Mouse (Mus musculus): Measurements from ENCODE around the gene Trak1.

The Trak1 gene

DNA sequence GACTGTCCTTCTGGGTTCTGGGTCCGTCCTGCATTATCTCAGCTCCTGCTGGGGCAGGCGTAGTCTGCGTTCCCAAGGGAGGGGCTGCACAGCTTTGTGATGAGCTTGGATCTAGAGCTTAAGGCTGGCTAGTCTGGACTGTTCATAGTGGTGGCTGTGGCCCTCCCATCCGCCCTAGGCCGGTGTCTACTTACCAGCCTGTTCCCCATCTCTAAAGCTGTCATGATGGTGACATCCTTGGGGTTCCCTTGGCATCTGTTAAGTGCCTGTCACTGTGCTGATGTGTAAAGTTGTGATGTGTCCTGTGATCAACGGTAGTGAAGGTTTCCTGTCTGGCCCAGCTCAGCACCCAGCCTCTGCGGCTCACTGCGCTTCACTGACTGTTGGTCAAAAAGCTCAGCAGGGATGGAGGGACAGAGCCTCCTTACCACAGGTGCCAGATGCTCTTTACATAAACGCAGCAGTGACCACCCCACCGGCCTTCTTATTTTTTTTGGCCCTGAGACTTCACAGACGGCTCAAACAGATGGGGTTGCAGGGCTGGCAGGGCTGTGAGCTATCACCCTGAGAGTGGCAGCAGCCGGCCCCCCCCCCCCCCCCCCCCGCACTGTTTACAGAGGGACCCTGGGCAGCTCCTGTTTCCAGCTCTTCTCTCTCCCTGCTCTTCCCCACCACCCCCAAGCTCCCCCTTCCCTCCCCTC lies 74.8 kb downstream of the Trak1 start:
- in situ Hi-C loops (cut with MboI, MseI): no loop called here

DNA sequence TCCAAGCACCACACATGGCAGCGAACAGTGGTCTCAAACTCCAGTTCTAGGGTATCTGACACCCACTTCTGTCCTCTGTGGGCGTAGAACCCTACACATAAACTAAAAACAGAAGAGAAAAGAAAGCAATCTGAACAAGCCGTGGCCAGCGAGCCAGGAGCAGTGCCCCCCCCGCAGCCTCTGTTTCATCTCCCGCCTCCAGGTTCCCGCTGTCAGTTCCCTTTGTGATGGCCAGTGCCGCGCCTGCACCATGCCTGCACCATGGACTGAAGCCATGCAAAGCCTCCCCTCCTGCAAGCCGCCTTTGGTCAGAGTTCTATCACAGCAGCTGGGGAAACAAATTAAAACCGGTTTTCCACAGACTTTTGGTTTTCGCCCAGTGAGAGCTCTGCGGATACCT lies 75.8 kb downstream of the Trak1 start:
- in situ Hi-C loops (cut with MboI, MseI): no loop called here

- in situ Hi-C loops (cut with MboI, MseI): no loop called here
Observed at GRCm38 (mm10) chr9:121373512-121373911, 76.2 kb downstream of the Trak1 start.

DNA sequence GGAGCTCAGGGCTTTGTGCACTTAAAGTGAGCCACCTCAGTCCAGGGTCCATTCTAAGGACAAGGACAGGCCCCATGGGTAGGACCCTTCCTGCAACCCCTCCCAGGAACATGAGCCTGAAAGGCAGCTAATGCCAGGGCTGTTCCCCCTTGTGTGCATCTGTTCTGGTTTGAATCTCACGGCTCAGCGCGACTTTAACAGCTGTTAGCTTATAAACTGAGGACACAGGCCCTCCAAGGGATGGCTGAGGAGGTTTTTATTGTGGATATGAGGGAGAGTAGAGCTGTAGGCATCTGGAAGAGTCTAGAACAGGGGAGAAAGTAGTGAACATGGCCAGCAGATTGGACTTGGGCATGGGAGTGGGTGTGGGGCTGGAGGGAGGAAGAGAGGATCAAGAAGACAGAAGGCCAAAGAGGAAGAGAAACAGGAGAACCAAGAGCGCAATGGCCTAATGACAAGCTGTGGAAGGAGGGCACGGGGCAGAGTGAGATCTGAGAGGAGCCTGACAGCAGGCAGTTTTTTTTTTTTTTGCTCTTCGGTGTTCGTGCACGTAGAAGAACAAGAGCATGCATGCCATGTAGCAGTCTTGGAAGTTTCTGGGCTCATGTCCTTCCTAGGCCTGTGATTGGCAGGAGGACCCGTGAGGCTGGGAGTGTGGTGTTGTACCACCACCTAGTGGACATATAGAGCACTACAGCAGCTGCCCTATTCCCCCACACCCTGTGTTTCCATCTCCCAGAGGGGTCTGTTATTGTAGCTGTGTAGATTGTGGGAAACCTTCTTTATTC lies 77.0 kb downstream of the Trak1 start:
- in situ Hi-C loops (cut with MboI, MseI): no loop called here

DNA sequence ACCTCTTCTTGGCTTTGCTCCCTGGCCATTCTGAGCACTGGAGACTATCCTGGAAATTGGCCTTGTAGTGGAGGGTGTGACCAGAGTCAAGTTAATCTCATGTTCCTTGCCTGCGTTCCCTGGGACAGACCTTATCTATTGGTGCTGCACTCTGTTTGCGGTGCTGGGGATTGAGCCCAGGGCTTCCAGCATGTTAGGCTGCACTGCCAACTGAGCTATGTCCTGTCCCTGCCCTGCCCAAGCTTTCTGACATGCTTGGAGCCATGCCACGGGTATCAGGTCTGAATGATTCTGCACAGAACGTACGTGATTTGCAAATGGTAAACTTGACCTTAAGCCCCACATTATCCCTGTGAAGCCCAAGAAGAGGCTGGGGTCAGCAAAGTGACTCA lies 77.6 kb downstream of the Trak1 start:
- in situ Hi-C loops (cut with MboI, MseI): no loop called here

- in situ Hi-C loops (cut with MboI, MseI): no loop called here
Observed at GRCm38 (mm10) chr9:121376094-121376493, 78.8 kb downstream of the Trak1 start.

- in situ Hi-C loops (cut with MboI, MseI): loop anchor here (10.0 kb wide), 2 partner anchors 214 to 376 kb away; no protein-coding TSS in a partner anchor
Observed at GRCm38 (mm10) chr9:121380310-121380920, 83.1 kb downstream of the Trak1 start.

DNA sequence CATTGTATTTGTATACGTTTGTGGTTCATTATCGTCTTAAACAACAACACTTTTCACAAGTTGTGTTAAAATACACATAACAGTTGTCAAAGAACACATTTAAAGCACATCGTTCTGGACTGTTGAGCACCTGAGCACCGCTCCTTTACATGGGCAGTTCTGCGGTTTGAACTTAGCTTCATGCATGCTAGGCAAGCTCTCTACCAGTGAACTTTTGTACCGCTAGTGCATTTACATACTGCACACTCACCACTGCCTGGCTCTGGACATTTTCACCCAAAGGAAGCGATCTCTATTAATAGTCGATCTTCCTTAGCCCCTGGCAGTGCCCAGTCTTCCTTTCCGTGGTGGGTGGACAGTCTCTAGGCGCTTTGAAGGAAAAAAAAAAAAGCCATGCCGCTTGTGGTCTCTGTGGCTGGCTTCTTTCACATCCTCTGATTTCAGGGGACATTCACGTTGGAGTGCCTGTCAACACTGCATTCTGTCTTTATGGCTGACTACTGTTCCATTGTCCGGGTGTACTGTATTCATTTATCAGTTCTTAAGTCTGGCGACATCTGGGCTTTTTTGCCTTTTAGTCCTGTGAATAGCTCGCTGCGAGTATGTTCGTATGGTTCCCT lies 84.5 kb downstream of the Trak1 start:
- in situ Hi-C loops (cut with MboI, MseI): loop anchor here (10.0 kb wide), 2 partner anchors 213 to 377 kb away; no protein-coding TSS in a partner anchor

- in situ Hi-C loops (cut with MboI, MseI): loop anchor here (10.0 kb wide), 2 partner anchors 212 to 378 kb away; no protein-coding TSS in a partner anchor
Observed at GRCm38 (mm10) chr9:121382568-121382967, 85.3 kb downstream of the Trak1 start.

GRCm38 (mm10) chr9:121383180-121383586 lies 85.9 kb downstream of the Trak1 start:
- in situ Hi-C loops (cut with MboI, MseI): loop anchor here (10.0 kb wide), 2 partner anchors 212 to 378 kb away; no protein-coding TSS in a partner anchor

- in situ Hi-C loops (cut with MboI, MseI): loop anchor here (5.0 to 10.0 kb wide), 3 partner anchors 73 to 380 kb away; no protein-coding TSS in a partner anchor
Observed at GRCm38 (mm10) chr9:121384620-121385019, 87.3 kb downstream of the Trak1 start.

DNA sequence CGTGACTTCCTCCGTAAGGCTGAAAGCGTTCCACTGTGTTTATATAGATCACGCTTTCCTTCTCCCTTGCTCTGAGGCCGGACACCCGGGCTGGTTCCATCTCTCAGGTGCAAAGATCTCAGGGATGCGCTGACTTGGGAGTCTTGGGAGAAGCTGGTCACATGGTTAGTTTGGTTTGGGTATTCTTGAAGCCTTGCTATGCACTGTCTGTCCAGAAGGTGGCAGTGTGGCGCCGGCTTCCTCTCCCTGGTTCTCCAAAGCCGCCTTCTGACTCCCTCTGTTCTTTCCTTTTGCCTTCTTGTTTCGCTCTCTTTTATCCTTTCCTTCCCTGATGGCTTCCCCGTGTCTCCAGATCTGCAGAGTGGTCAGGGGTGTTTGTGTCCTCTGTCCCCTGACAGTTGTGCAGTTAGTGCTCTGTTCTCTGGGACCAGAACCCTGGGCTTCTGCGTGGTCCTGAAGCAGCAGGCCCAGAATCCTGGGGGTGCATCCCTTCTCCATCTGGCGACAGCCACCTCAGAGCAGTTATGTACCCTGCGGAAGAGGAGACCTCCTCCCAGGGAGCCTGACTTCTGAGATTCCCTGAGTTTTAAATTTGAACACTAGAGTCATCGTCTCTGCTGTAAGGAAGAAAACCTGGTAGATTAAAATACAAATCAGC lies 87.9 kb downstream of the Trak1 start:
- in situ Hi-C loops (cut with MboI, MseI): loop anchor here (5.0 to 10.0 kb wide), 3 partner anchors 72 to 380 kb away; no protein-coding TSS in a partner anchor

DNA sequence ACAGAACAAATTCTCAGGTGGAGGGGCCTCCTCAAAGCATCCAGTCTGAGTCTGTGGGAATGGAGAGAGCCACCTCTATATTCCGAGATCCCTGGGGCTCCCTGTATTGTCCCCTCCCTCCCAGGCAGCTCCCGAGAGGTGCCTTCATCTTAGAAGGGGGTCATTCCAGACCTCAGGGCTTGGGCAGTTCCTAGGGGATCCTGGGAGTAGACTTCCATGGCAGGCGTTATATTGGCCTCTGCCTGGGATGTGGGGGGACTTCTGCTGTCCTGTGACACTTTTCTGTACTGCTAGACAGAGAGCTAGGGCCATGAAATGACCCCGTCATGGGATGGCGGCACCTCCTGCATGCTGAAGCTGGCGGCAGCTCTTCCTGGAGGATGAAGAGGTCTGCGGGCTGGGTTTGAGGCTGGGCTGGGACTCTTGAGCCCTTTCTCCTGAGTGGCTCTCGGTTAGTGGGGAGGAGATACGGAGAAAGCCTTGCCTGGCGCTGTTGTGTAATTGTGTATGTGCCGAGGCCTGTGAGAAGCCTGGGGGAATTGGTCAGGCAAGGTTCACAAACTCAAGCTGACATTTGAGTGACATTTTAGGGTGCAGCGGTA lies 88.5 kb downstream of the Trak1 start:
- in situ Hi-C loops (cut with MboI, MseI): loop anchor here (5.0 to 10.0 kb wide), 3 partner anchors 71 to 381 kb away; no protein-coding TSS in a partner anchor

DNA sequence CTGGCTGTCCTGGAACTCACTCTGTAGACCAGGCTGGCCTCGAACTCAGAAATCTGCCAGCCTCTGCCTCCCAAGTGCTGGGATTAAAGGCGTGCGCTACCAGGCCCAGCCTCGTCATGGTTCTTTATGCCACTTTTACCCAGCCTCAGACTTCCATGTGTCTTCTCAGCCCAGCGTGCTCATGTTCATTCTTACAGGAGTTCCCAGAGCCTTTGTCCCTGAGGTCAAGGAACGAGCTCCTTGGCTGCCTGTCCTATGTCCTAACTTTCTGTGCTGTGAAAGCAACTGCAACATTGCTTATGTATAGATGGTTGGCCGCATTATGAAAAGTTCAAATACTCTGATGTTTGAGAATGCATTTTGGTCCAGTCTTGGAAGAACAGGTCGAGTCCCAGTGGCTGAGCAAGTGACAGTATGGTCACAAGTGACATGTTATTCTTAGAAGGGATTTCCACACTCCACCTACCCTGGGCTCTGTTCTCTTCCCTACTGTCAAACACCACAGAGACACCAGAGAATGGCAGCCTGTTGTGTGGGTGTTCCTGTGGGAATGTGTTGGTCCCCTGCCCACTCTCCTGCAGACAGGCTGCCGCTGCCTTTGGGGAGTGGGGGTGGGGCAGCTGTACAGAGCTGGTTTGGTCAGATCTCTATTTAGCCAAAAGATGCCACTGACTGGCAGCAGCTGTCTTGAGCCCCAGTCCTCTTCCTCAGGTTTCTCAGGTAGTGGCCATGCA lies 90.4 kb downstream of the Trak1 start:
- in situ Hi-C loops (cut with MboI, MseI): loop anchor here (5.0 to 10.0 kb wide), 3 partner anchors 70 to 383 kb away; no protein-coding TSS in a partner anchor

- in situ Hi-C loops (cut with MboI, MseI): loop anchor here (5.0 to 10.0 kb wide), 3 partner anchors 69 to 384 kb away; no protein-coding TSS in a partner anchor
Observed at GRCm38 (mm10) chr9:121388273-121388931, 91.1 kb downstream of the Trak1 start.

DNA sequence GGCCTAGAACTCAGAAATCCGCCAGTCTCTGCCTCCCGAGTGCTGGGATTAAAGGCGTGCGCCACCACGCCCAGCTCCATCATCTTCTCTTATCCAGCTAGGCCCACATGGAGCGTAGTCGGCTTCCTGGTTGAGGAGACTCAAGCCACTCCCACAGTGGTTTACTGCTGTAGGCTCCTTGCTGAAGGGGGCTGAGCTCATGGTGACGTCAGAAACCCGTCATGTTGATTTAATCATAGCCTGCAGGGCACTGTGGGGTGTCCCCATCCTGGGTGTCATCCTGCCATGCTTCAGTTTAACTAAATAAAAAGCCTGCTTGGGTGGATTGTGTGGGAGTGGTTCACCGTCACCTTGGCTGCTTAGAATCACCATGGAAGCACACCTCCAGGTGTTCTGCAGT lies 92.0 kb downstream of the Trak1 start:
- in situ Hi-C loops (cut with MboI, MseI): loop anchor here (5.0 to 10.0 kb wide), 3 partner anchors 68 to 384 kb away; no protein-coding TSS in a partner anchor

DNA sequence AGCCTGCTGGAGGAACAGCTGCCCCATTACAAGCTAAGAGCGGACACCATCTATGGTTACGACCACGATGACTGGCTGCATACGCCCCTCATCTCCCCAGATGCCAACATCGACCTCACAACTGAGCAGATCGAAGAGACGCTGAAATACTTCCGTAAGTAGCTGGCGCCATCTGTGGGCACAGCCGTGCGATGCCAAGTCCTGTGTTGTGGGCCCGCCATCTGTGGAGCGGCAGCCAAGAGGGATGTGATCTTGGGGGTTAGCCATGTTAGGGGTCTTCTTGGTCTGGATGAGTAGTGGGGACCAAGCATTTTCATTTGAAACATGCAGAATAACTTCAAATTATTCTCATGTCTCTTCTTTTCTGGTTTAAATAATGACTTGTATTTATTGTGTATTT lies 94.6 kb downstream of the Trak1 start:
- in situ Hi-C loops (cut with MboI, MseI): no loop called here

DNA sequence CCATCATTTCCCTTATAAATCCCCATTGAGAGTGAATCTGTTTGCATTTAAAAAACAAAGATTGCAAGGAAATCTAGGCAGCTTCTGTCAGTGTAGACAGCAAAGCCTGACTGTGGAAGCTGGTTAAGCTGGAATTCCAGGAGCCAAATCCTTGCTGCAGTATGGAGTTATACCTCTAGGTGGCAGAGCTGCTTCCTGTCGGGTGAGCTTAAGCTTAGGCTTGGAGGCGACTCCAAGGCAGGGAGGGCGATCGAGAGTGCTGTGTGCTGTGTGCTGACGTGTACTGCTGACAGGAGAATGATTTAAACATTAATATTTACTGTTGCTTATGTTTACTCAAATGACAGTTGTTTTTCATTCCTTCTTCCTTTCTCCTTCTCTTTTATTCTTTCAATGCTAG lies 95.1 kb downstream of the Trak1 start:
- in situ Hi-C loops (cut with MboI, MseI): no loop called here

DNA sequence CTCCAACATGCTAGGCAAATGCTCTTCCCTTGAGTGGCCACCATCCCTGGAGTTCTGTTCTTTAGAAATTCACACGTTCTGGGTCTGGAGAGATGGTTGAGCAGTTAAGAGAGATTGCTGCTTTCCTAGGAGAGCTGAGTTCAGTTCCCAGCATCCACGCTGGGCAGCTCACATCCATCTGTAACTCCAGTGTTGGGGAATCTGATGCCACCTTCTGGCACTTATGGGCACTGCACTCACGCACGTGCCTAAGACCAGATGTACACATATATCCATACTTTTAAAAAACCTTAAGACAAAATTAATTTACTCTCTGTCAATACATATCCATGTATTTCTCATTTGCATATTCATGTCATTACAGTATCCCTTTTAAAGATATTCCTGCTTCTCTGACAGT lies 95.8 kb downstream of the Trak1 start:
- in situ Hi-C loops (cut with MboI, MseI): no loop called here
